Mouse (Mus musculus) frontal cortex, adult 2 months (tissue): Measurements from ENCODE around the gene Ndufa3. TPM values are rescaled to one million over a fixed set of nuclear protein-coding genes. Genes with fewer than 3 reads are reported as not detected.
"Not testable (repeated sequence)": the region's sequence is repeated elsewhere in the genome, so short reads cannot be mapped to it uniquely, and the experiment has no call there.

Source experiments
- DNase-seq, 2 experiments: peaks; one replicate each; pipeline ENCODE4 v3.0.0; 2022; ENCODE audit warnings: low spot score in 1 of 2; ENCODE audit errors: extremely low spot score in 1 of 2
- polyA plus RNA-seq: library from polyadenylated mRNA; depleted of rRNA; stranded (reverse); fragments of >200 nt; gene quantifications from 2 replicates; pipeline ENCODE4 v1.2.3, GENCODE M21; 2012; rRNA removed

Ndufa3 gene
- 302 and 306 TPM in 2 replicates for polyA plus RNA-seq

DNA sequence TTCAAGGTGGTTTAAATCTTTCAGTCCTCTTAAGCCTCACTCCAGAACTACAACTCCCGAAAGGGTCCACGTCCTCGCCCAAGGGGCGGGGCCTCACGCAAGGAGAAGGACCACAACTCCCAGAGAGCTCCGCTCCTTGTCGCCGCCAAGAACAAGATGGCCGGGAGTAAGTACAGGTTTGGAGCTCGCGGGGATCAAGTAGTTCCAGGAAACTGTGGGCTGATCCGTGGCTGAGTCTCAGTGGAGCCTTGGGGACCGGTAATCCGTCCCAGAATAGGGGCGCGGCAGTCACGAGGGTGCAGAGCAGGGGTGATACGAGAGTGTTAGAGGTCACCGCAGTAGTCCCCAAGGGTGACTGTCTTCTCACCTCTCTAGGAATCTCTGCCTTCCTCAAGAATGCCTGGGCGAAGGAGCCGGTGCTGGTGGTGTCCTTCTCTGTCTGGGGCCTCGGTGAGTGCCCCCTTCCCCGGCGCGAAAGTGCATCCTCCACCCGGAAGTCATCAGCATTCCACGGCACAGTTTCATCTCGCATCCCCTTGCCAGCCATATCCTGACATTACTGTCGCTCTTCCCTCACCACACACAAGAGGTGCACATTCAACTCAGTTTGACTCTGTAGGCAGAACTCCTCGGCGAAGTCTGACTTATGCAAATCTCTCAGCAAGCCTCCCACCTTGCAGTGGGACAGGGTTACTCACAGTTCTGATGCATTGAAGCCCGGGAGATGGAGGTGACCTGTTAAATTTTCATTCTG is at the start of gene Ndufa3:
Ndufa3 (plus strand) TSS at position 132 of the 754 bp plus-strand sequence.
- DNase-seq: peak; percentile 85 to 92

DNA sequence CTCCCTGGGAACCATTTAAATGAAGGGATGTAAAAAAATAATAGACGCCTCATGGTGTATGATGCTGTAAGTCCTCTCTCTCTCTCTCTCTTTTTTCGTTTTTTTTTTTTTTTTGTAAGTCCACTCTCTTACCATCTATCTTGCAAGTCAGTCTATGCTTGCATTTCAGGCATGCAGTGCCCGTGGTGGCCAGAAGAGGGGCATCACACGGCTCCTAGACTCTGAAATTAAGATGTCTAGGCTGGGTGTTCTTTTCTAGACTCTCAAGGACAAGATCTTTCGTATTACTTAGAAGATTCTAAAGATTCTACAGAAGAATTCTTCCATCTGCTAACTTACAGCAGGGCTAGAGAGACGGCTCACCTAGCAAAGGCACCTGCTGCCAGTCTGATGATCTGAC is 47.4 kb upstream of the Ndufa3 start:
- DNase-seq: no peak

DNA sequence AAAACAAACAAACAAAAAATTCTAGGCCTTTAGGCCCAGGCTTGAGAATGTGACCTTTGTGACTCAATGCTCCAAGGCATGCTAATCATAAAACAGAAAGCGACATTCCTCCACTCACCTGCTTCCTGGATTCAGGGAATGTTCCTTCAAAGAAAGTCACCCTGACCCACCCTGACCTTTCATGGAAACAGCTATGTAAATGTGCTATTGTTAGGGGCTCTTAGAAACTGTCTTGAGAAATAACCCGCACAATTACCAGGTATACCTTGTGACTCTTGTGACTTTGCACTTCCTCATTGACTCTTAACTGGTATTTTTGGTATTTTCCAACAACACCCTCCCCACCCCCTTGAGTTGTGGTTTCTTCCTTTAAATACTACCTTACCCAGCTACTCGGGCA is 46.6 kb upstream of the Ndufa3 start:
- DNase-seq: not testable (repeated sequence)

DNA sequence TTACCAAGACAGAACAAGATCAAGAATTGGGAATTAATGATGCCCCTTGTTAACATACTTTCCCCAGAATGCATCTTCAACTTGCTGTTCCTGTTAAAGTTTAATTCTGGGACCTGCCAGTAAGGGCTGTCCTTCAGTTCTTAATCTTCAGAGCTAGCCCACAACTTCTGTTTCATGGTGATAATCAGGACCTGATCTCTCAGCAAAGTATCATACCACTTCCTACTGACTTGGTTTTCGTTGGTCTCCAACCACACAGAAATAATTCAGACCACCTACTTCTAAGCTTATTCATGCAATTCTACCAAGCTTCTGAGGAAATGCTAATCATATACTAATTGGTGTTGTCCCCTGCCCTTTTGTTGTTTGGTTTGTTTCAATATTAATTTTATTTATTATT is 45.3 kb upstream of the Ndufa3 start:
- no peak for DNase-seq

DNA sequence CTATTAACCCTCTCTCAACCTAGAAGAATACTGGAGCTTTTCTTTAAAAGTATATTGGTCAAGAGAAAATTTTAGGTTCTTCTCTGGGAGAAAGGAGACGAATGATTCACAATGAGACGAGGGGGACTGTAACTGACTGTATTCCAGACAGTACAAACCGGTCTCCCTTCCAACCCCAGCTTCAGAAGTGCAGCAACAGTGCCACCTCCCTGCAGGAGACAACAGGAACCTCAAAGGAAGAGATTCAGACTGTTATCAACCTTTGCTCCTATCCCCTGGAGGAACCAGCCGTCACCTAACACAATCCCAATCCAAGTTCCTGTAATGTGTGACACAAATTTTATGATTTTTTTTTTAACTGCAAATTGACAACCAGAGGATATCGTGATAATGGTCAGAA is 43.0 kb upstream of the Ndufa3 start:
- DNase-seq: peak in 1 of 2 experiments; percentile 60

DNA sequence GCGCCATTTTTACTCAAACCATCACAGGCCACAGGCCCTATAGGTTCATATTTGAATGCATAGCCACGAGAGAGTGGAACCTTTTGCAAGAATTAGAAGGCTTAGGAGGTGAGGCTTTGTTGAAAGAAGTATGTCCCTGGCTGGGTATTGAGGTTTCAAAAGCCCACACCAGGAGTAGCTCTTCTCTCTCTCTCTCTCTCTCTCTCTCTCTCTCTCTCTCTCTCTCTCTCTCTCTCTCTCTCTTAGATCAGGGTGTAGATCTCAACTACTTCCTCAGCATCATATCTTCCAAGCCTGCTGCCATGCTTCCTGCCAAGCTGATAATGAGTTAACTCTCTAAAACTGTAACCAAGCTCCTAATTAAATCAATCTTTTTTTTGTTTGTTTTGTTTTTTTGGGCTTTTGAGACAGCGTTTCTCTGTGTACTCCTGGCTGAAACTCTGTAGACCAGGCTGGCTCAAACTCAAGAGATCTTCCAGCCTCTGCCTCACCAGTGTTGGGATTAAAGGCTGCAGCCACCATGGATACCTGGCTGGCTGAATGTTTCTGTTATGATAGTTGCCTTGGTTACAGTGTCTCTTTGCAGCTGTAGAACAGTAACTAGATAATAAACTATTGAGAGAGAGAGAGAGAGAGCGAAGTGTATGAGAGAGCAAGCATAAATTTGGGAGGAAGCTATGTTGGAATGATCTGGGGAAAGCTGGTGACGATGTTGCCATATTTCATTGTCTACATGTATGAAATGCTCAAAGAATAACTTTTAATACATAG is 40.6 kb upstream of the Ndufa3 start:
- DNase-seq: no peak

DNA sequence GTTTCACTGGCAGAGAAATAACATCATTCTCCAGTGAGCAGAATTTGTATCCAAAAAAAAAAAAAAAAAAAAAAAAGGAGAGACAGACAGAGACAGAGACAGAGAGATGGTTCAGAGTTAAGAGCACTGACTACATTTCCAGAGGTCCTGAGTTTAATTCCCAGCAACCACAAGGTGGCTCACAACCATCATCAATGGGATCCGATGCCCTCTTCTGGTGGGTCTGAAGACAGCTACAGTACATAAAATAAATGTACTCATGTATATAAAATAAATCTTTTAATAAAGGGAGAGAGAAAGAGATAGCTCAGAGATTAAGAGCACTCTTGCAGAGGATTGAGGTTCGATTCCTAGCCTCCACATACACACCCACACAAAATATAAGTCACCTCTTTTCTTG is 39.0 kb upstream of the Ndufa3 start:
- no peak for DNase-seq

DNA sequence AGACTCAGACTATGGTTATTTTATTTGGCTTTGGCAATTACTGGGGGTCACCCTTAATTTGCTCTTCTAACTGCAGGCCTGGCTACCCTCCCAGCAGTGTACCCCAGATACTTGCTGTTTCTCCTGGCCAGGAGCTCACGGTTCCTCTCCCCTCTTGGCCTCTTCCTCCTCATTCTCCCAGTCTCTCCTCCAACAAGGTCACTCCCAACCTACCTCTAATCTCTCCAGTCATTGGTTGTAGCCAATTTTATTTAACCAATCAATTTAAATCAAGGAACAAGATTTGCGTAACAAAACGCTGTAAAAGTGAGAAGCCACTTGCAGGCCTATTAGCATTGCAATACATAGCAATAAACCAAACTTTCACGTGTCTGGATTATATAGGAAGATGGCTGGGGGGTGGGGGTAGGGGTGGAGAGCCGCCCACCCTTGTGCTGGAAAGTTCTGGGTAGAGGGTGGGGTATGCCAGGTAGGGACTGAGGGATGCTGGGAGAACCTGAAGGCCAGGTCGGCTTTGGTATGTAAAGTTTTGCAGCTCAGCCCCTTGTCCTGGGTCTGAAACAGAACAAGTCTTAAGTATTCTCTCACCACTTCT is 38.1 kb upstream of the Ndufa3 start:
- DNase-seq: no peak

DNA sequence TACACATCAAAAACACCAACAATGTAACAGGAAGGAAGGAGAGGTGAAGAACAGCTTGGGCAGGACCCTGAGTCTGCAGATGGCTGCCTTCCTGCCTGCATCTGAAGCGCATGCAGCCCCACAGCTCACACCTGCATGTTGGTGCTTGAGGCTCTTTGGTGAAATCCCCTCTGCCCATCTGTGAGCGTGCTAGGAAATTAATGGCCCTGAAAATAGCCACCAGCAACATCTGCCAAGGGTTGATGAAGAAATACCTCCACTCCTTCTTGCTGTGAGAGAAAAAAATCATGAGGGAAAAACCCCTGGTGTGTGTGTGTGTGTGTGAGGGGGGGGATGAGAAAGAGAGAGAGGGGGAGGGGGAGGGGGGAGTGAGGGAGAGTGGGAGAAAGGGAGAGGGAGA is 37.1 kb upstream of the Ndufa3 start:
- DNase-seq: no peak

DNA sequence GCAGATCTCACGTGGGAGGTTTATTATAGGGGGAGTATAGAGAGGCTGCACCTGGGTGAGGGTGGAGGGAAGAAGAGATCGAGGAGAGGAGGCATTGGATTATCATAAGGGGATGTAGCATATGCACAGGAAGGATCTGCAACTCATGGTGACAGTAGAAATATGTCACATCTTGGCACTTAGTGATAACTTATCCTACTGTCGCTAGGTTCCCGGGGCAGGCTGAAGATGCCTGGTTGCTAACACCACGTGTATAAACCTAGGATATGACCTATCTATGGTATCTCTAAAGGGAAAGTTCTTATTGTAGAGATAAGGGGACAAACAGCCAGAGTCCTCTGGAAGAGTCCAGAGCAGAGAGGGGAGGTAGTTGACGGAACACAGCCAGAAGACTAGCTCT is 31.4 kb upstream of the Ndufa3 start:
- no peak for DNase-seq

DNA sequence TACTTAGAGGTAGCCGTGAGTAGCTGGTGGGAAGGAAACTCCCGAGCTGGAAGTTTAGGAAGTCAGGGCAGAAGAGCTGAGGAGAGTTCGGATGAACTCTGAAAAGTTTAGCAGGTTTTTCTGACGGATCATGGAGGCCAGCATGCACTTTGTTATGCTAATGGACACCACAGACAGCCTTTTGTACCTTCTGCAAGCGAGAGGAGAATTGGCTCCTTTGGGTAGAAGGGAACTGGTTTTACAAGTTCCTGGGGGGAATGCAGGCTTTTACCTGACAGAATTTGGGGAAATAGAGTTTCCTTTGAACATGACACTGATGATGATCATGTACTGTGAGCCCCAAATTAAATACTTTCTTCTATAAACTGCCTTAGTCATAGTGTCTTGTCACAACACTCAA is 30.9 kb upstream of the Ndufa3 start:
- no peak for DNase-seq

DNA sequence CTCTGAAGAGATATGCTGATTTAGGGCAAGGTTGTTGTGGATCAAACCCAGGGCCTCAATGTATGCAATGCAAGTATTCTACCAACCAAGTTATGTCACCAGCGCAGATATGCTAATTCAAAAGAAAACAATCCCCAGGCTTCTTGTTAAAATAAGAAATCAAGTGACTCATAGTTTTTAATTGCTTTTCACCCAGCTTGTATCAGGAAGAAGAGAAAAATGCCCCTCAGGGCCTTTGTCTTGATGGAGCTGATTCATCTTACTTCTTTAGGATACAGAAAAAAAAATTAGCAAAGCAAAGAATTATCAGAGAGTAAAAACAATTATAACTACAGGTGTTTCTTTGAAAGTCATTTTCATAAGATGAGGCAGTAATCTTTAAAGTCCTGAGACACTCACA is 29.9 kb upstream of the Ndufa3 start:
- DNase-seq: peak in 1 of 2 experiments; percentile 17

DNA sequence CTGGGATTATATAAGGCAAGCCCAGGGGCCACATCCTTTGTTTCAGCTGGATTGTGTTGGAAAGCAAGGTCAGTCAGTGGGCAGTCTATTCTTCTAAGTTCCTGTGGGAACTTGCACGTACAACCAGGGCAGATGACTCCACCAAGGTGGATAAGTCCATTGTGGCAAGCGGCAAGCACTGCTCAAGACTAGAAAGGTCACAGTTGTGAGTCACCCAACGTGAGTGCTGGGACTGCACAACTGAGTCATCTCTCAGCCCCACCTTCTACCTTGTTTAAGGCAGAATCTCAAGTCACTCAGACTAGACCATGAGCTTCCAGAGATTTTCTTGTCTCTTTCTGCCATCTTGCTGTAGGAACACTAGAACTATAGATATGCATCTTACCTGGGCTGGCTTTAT is 26.6 kb upstream of the Ndufa3 start:
- no peak for DNase-seq

DNA sequence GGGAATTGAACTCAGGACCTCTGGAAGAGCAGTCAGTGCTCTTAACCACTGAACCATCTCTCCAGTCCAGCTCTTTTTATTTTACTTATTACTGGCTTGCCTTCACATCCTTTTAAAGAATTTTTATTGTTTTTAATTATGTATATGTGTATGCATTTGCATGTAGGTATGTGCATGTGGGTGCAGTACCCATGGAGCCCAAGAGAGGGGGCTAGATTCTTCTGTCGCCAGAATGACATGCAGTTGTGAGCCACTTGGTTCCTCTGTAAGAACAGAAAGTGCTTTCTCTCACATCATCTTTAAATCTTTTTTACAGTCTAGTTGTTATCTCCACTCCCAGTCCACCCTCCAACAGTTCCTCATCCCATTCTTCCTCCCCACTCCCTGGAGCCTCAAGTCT is 25.6 kb upstream of the Ndufa3 start:
- DNase-seq: no peak

DNA sequence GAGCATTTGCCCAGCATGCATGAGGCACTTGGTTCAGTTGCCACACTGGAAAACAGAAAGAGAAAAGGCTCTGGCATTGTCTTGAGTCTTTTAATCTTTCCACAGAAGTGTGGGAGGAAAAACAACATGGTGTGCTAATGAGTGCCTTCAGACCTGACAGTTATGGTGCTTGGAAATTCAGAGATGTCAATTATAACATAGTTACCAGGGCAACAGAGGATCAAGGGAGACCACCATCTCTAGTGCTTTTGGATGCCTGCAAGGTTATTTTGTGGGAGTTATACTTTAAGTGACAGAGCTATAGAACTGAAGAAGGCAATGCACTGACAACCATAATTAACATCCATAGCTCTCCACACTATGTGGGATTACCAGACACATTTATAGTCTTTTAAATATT is 23.3 kb upstream of the Ndufa3 start:
- no peak for DNase-seq

DNA sequence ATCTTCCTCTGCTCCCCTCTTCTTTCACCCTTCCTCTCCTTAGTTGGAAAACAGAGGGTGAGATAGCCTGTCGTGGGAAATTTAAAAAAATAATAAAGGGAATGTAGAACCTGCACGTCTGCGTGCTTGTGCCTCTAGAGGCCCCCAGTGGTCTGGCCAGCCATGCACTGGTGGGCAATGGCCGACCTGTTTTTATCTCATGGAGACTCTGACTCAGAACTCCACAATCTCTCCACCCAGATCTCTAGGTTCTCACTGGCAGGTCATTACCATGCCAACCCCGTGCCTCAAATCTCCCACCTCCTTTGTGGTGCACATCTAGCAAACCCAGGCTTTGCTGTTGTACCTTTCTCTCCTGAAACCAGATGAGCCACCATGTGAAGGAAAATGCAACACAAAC is 22.5 kb upstream of the Ndufa3 start:
- no peak for DNase-seq

DNA sequence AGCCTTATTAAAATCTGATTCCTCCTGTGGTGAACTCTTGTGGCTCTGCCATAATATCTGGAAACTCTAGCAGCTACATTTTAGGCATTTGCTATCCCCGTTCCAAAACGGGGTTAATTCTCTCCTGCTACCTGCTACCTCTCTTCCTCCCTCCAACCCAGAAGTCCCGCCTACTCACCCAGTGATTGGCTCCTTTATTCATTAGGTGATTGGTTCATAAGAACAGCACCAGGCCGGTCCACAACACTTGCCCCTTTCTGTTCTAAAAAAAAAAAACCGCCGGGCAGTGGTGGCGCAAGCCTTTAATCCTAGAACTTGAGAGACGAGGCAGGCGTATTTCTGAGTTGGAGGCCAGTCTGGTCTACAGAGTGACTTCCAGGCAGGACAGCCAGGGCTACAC is 22.0 kb upstream of the Ndufa3 start:
- no peak for DNase-seq

DNA sequence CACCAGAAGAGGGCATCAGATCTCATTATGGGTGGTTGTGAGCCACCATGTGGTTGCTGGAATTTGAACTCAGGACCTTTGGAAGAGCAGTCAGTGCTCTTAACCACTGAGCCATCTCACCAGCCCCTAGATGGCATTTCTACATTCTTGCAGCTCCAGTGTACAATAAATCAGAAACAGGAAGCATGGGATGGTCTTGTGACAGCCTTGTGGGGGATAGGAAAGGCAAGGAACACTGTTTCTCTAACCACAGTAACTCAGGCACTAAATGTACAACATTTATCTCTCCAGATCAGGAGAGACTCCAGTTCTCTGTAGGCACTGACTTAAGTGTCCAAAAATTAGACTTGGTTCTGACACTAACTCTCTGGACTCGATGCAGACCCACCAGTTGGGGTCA is 19.4 kb upstream of the Ndufa3 start:
- DNase-seq: not testable (repeated sequence)

DNA sequence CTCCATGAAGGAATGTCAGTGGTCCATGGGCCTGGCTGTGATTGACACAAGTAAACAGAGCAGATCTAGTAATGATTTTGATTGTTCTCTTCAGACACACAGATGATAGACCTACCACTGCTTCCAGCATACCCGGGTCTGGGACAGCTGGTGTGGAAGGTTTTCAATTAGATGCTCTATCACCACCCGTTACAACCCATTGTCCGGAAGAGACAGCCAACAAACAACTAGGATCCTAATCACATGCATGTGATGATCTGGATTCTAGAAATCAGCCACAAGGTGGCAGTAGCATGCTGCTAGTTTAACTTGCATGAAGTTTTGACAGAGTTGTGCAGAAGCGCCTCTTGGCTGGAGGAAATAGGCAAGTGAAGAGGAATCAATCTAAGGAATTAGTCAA is 16.1 kb upstream of the Ndufa3 start:
- peak; percentile 44 to 86 for DNase-seq

DNA sequence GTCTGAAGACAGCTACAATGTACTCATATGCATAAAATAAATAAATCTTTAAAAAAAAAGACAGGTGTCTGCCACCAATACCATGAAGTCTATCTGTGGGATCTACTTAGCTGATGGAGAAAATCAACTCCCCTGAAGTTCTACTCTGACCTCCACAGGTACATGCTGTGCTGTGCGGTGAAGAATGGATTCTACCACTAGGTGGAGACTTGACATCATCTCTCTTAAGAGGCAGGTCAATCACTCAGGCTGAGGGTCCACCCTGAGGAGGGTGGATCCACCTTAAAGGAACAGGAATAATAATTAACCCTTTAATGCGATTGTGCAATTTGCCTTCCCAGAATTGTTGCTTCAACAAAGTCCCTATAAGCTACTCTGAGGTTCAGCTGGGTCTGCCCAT is 10.4 kb upstream of the Ndufa3 start:
- no peak for DNase-seq

DNA sequence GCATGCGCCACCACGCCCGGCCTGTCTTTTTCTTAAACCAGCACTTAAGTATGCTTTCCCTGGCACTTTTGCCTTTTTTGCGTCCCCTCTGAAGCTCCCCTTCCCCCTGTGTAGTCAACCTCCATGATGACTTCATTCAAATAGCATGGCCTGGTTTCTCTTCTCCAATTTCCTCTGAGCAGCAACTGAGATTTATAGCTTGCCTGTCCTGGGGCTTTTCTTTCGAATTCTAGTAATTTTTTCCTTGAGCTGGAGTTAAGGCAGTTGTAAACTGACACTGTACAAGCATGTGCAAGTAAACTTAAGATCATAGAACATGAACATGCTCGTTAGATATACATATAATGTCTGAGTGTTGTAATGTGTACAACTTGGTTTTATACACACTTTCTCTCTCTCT is 9.8 kb upstream of the Ndufa3 start:
- no peak for DNase-seq

DNA sequence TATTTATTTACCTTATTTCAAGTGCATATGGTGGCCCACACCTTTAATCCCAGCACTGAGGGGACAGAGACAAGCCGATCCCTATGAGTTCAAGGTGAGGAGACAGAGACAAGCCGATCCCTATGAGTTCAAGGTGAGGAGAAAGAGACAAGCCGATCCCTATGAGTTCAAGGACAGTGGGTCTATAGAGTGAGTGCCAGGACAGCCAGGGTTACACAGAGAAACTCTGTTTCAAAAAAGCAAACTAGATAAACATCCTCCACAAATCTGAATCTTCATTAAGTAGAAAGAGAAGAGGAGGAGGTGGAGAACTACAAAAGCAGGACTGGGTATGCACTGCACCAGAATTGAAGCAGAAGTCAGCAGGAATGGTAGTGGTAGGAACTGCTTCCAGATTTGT is 8.5 kb upstream of the Ndufa3 start:
- no peak for DNase-seq
